Mouse (Mus musculus): ENCODE results near the gene 4931422A03Rik. TPM values are rescaled to one million over a fixed set of nuclear protein-coding genes. Genes with fewer than 3 reads are reported as not detected.

Gene 4931422A03Rik
- total and polyA plus RNA-seq, 3 experiments: 0.50 to 4.9 TPM; not detected in 1

DNA sequence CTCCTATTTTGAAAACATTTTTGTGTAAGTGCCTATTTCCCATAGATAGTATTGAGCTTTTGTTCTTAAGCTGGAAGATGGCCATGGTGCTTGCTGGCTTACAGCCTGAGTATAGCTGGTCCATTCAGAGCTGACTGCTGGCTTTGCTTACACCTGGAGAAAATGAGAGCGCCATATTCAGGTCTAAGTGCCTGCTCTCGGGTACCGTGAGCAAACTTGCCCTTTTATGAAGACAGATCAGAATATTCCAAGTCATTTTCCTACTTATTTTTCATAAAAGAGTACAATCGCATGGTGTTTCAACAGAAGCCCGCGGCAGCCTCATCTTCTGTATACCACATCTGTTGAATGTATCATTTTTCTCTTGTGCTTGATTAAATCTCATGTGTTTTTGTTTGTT lies 32.8 kb upstream of the 4931422A03Rik start:
- Histone ChIP-seq H3K79me2 (ENCODE audit: control insufficient read depth, insufficient read depth, low read length, poor library complexity) (no peaks in the 10 kb centered on the region), H3K27me3 (ENCODE audit: control insufficient read depth in 1 of 2, insufficient read depth in 2 of 2, low read length in 2 of 2) (no peaks in the 10 kb centered on the region), H3K36me3 (ENCODE audit: control insufficient read depth in 1 of 2, insufficient read depth in 2 of 2, low read length in 2 of 2) (peaks cover 0 to 5% of the 10 kb centered on the region in 2 experiments; a peak in 2 of 4 replicates), H3K9ac (ENCODE audit: control insufficient read depth, low read depth, low read length, poor library complexity, severe bottlenecking) (no peak overlapping the region), H3K4me3 (ENCODE audit: control insufficient read depth in 1 of 2, insufficient read depth in 1 of 2, low read depth in 2 of 2, low read length in 2 of 2) (no peak overlapping the region), H3K4me1 (ENCODE audit: control insufficient read depth in 1 of 2, insufficient read depth in 2 of 2, low read length in 2 of 2) (no peaks in the 10 kb centered on the region), H3K9me3 (replicated peaks; ENCODE audit: insufficient read depth, low read length) (no peaks in the 10 kb centered on the region), H3K27ac (ENCODE audit: control insufficient read depth, low read depth, low read length) (no peak overlapping the region)
- no peak for TF ChIP-seq MEF2A (IDR thresholded peaks at IDR 0.05; ENCODE audit: extremely low read depth, insufficient replicate concordance, low read depth, low read length, poor library complexity, severe bottlenecking)
- no peak for TF ChIP-seq ZNF384 (IDR thresholded peaks at IDR 0.05; ENCODE audit: low read depth, low read length)
- no peak for TF ChIP-seq USF1 (IDR thresholded peaks at IDR 0.05; ENCODE audit: low read depth, low read length)
- TF ChIP-seq POLR2A (IDR thresholded peaks at IDR 0.05; ENCODE audit: control insufficient read depth in 1 of 2, insufficient read depth in 1 of 2, low read depth in 1 of 2, low read length in 2 of 2, poor library complexity in 1 of 2): no peak
- TF ChIP-seq RAD21 (IDR thresholded peaks at IDR 0.05; ENCODE audit: low read depth, low read length): no peak
- TF ChIP-seq TCF12 (IDR thresholded peaks at IDR 0.05; ENCODE audit: low read depth, low read length): no peak
- no peak for TF ChIP-seq TAL1 (IDR thresholded peaks at IDR 0.05; ENCODE audit: low read length)
- TF ChIP-seq MYB (IDR thresholded peaks at IDR 0.05; ENCODE audit: low read depth, low read length): no peak
- no peak for TF ChIP-seq NRF1 (IDR thresholded peaks at IDR 0.05; ENCODE audit: insufficient read depth, low read depth, low read length, poor library complexity, severe bottlenecking)
- TF ChIP-seq EP300 (IDR thresholded peaks at IDR 0.05; ENCODE audit: low read depth in 1 of 2, low read length in 2 of 2): no peak
- no peak for DNase-seq (ENCODE audit: low read depth, low spot score)

GRCm38 (mm10) chr2:104059786-104060185 lies 31.6 kb upstream of the 4931422A03Rik start:
- H3K27me3 ChIP-seq (ENCODE audit: control insufficient read depth in 1 of 2, insufficient read depth in 2 of 2, low read length in 2 of 2): no peaks in the 10 kb centered on the region
- H3K4me1 ChIP-seq (ENCODE audit: control insufficient read depth in 1 of 2, insufficient read depth in 2 of 2, low read length in 2 of 2): no peaks in the 10 kb centered on the region
- H3K36me3 ChIP-seq (ENCODE audit: control insufficient read depth in 1 of 2, insufficient read depth in 2 of 2, low read length in 2 of 2): peaks cover under 1 to 12% of the 10 kb centered on the region in 2 experiments; a peak in 3 of 4 replicates
- H3K27ac ChIP-seq (ENCODE audit: control insufficient read depth, low read depth, low read length): no peak overlapping the region
- TF ChIP-seq ZKSCAN1 (IDR thresholded peaks at IDR 0.05; ENCODE audit: low read depth, low read length) (no peak), ZMIZ1 (IDR thresholded peaks at IDR 0.05; ENCODE audit: low read depth, low read length) (no peak), TAL1 (IDR thresholded peaks at IDR 0.05; ENCODE audit: low read length) (no peak), MYB (IDR thresholded peaks at IDR 0.05; ENCODE audit: low read depth, low read length) (no peak), USF1 (IDR thresholded peaks at IDR 0.05; ENCODE audit: low read depth, low read length) (no peak), MEF2A (IDR thresholded peaks at IDR 0.05; ENCODE audit: extremely low read depth, insufficient replicate concordance, low read depth, low read length, poor library complexity, severe bottlenecking) (no peak), ETS1 (IDR thresholded peaks at IDR 0.05; ENCODE audit: low read depth, low read length) (no peak)
- no peaks in the 10 kb centered on the region for H3K9me3 ChIP-seq (replicated peaks; ENCODE audit: insufficient read depth, low read length)
- H3K4me3 ChIP-seq (ENCODE audit: control insufficient read depth in 1 of 2, insufficient read depth in 1 of 2, low read depth in 2 of 2, low read length in 2 of 2): no peak overlapping the region
- no peak overlapping the region for H3K9ac ChIP-seq (ENCODE audit: control insufficient read depth, low read depth, low read length, poor library complexity, severe bottlenecking)
- no peaks in the 10 kb centered on the region for H3K79me2 ChIP-seq (ENCODE audit: control insufficient read depth, insufficient read depth, low read length, poor library complexity)
- no peak for DNase-seq (ENCODE audit: low read depth, low spot score)

GRCm38 (mm10) chr2:104058954-104059353 lies 30.8 kb upstream of the 4931422A03Rik start:
- no peak for DNase-seq (ENCODE audit: low read depth, low spot score)

More at GRCm38 (mm10) chr2:104058954-104059353, 30.8 kb upstream of the 4931422A03Rik start:
- Histone ChIP-seq H3K9me3 (replicated peaks; ENCODE audit: insufficient read depth, low read length) (no peaks in the 10 kb centered on the region), H3K27ac (ENCODE audit: control insufficient read depth, low read depth, low read length) (no peak overlapping the region), H3K27me3 (ENCODE audit: control insufficient read depth in 1 of 2, insufficient read depth in 2 of 2, low read length in 2 of 2) (no peaks in the 10 kb centered on the region), H3K4me1 (ENCODE audit: control insufficient read depth in 1 of 2, insufficient read depth in 2 of 2, low read length in 2 of 2) (no peaks in the 10 kb centered on the region), H3K4me3 (ENCODE audit: control insufficient read depth in 1 of 2, insufficient read depth in 1 of 2, low read depth in 2 of 2, low read length in 2 of 2) (no peak overlapping the region), H3K79me2 (ENCODE audit: control insufficient read depth, insufficient read depth, low read length, poor library complexity) (no peaks in the 10 kb centered on the region), H3K9ac (ENCODE audit: control insufficient read depth, low read depth, low read length, poor library complexity, severe bottlenecking) (no peak overlapping the region), H3K36me3 (ENCODE audit: control insufficient read depth in 1 of 2, insufficient read depth in 2 of 2, low read length in 2 of 2) (peaks cover 2 to 12% of the 10 kb centered on the region in 2 experiments; a peak in 3 of 4 replicates)
- no peak for TF ChIP-seq CHD2 (IDR thresholded peaks at IDR 0.05; ENCODE audit: low read length)
